Mouse (Mus musculus) thymus, adult 18-20 months (tissue): Measurements from ENCODE around the gene Btbd9.
"Not testable (repeated sequence)": the region's sequence is repeated elsewhere in the genome, so short reads cannot be mapped to it uniquely, and the experiment has no call there.

Source experiments
- DNase-seq, 2 experiments: peaks; one replicate each; pipeline ENCODE4 v3.0.0; 2022; ENCODE audit warnings: mixed read lengths in 2 of 2

The Btbd9 gene

GRCm38 (mm10) chr17:30510171-30510570, 66.1 kb downstream of the Btbd9 start:
- no peak for DNase-seq

DNA sequence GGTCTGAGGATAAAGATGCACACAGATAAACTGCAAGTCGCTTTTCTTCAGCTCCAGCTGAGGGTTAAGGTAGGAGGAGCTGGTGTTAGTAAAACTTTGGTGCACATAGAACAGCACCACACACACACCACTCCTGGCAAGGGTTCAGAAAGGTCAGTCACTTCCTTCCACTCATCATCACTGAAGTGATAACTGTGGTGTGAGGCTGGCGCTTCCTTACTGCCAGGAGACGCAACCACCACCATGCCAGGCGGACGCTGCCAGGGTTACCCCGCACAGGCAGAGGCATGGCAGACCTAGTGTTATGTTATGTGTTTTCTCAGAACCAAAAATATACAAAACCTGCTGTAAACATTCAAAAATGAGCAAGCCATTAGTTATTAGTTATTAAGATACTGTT, 66.6 kb downstream of the Btbd9 start:
- no peak for DNase-seq

GRCm38 (mm10) chr17:30507636-30508576, 68.4 kb downstream of the Btbd9 start:
- no peak for DNase-seq

GRCm38 (mm10) chr17:30506916-30507315, 69.4 kb downstream of the Btbd9 start:
- DNase-seq, result no peak

GRCm38 (mm10) chr17:30499541-30499940, 76.7 kb downstream of the Btbd9 start:
- DNase-seq, result not testable (repeated sequence)

GRCm38 (mm10) chr17:30498779-30499178, 77.5 kb downstream of the Btbd9 start:
- no peak for DNase-seq

DNA sequence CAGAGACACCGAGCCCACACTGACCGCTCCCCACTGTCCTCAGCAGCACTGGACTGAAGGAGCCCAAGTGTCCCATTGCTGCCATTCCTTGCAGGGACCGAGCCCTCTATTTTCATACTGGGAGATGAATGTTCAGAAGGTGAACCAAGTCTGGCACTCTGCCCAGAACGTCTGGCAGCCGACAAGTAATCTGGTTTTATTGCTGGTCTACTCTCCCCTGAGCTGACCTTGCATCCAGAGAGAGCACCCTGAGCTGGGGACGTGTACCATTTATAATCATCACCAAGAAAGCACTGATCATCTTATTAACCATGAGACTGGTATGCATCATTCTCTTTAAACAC, 77.9 kb downstream of the Btbd9 start:
- DNase-seq, result no peak

GRCm38 (mm10) chr17:30497525-30498375, 78.5 kb downstream of the Btbd9 start:
- no peak for DNase-seq

GRCm38 (mm10) chr17:30495567-30495966, 80.7 kb downstream of the Btbd9 start:
- no peak for DNase-seq

DNA sequence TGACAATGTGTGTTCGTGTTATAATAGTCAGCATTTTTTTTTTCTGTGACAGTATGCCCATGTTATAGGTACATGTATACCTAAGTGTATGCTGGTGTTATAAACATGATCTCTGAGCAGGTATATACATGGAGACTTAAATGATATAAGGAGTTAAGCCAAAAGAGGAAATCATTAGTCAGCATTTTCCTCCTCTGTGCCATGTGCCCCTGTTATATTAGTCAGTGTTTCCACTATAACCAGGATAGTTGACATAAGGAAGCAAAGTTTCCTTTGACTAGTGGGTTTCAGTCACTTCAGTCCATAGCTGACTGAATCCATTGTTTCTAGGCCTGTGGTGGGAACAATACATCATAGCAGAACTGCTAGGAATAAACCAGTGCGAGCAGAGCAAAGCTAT, 81.1 kb downstream of the Btbd9 start:
- DNase-seq, result no peak

GRCm38 (mm10) chr17:30493481-30493880, 82.8 kb downstream of the Btbd9 start:
- no peak for DNase-seq

- no peak for DNase-seq
These were observed 84.1 kb downstream of the Btbd9 start for GRCm38 (mm10) chr17:30492191-30492590.

GRCm38 (mm10) chr17:30491601-30492000, 84.7 kb downstream of the Btbd9 start:
- no peak for DNase-seq

- no peak for DNase-seq
These were observed 85.7 kb downstream of the Btbd9 start for GRCm38 (mm10) chr17:30490601-30491000.

- DNase-seq, result no peak
These were observed 86.2 kb downstream of the Btbd9 start for GRCm38 (mm10) chr17:30490086-30490485.

- DNase-seq, result no peak
These were observed 86.7 kb downstream of the Btbd9 start for GRCm38 (mm10) chr17:30489629-30490028.

GRCm38 (mm10) chr17:30487695-30488094, 88.6 kb downstream of the Btbd9 start:
- DNase-seq, result no peak

GRCm38 (mm10) chr17:30485067-30485854, 91.0 kb downstream of the Btbd9 start:
- no peak for DNase-seq

DNA sequence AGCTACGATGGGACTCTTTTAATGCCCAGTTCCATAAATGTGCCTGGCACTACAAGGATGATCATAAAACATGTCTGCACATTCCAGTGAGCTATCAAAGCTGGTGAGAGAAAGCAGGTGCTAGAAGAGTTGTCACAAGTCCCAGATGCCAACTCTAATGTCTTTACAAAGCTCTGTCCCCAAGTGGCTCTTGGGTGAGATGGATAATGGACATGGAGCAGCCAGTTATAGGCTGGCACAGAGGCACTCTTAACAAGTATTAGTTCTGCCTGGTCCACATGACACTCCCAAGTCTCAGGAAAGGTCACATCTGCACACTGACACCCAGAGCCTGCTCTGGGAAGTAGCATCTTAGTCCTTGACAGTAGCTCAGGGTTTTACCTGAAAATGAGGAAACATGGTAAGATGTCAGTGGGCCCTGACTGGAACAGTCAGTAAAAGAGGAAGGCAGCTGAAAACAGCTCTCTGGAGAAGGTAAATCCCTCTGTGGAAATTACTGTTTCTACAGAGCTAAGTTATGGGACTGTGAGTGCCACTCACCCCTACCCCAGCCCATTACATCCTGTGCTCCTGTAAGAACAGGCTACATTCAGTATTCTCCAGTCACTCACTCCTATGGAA, 91.7 kb downstream of the Btbd9 start:
- no peak for DNase-seq

DNA sequence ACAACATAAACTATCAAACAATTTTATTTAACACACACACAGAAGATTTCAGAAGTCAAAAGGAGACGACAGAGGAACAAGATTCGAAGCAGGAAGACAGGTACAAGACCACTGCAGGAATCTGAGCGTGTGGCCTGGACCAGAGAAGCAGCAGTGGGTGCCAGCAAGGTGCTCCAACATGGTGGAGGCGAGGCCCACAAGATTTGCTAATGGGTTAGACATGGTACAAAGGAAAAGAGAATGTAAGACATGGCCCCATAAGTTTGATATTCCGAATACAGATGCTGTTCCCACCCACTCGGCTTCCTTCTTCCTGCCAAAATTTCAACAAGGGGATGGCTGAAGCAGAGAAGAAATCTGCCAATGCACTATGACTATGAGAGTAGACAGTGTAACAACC, 94.5 kb downstream of the Btbd9 start:
- no peak for DNase-seq

- no peak for DNase-seq
These were observed 94.9 kb downstream of the Btbd9 start for GRCm38 (mm10) chr17:30481341-30481740.

DNA sequence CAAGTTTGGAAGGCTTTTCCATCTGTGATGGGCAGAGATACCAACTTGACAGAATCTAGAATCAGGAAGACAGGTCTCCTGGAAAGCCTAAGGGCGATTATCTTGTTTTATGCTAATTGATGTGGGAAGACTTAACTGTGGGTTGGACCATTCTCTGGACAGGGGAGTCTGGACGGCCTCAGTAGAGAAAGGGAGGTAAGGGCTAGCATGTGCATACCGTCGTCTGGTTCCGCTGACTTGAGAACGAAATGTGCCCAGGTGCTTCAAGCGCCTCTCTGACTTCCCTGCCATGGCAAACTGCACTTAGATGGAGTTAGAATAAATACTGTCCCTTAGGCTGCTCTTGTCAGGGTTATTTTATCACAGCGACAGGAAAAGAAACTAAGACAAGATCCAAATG, 95.9 kb downstream of the Btbd9 start:
- DNase-seq, result no peak

- no peak for DNase-seq
These were observed 98.1 kb downstream of the Btbd9 start for GRCm38 (mm10) chr17:30478181-30478580.
